Comparison of ENCODE assay signal across 8 mouse cellular contexts in the genomic region with DNA sequence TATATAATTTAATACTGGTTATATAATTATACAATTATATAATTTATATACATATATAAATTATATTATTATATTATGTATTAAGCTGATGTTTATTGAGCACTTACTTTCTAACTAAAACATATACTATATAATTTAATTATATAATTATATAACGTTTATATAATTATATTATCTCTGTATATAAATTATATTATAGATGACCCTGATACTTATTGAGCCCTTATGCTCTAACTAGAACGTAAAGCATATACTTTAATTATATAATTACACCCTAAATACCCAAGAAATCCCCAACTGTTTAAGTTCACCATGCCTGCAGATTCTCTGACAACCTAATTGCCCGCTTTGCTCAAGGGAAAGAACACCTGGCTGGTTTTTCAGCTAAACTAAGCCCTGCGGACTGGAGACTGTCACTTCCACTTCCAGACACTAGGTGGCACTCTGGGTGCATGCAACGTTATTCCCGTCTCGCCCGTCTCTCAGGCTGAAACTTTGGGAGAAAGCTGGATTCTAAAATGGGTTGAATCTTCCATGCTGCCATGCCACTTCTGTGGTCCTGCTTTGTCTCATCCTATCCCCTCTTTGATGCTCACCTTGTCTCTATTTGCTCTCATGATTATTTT.
DNase-seq lines count a peak whose midpoint lies in the region; ATAC-seq and TF ChIP-seq lines count a peak whose summit lies in the region.

No protein-coding gene starts in this region.

- H3K4me1 ChIP-seq in embryonic fibroblast, embryonic 13.5 days (ENCODE audit: control insufficient read depth, insufficient read depth, low read length) = no peaks in the 10 kb centered on the region

- H3K27ac ChIP-seq in embryonic fibroblast, embryonic 13.5 days (ENCODE audit: insufficient read depth, low read length) = no peak overlapping the region

- no peaks in the 10 kb centered on the region for H3K27me3 ChIP-seq in splenic B cell, adult 2 months (ENCODE audit: control insufficient read depth, insufficient read depth, low read length, poor library complexity, severe bottlenecking)

- peak; percentile 59 to 75; a peak in 2 of 4 replicates for ATAC-seq in hematopoietic stem cell, adult 5-6 weeks (replicated peaks in 1 of 2; ENCODE audit: insufficient read depth in 1 of 2, low FRiP score in 2 of 2, low TSS enrichment in 1 of 2, low read depth in 1 of 2, poor library complexity in 2 of 2, severe bottlenecking in 2 of 2)

- intact Hi-C loops in heart, postnatal 25 days (cut with DNase I) = no loop called here

- no peak for TF ChIP-seq POLR2A in embryonic fibroblast, embryonic 13.5 days (IDR thresholded peaks at IDR 0.05; ENCODE audit: low read depth, low read length)

- TF ChIP-seq CTCF in embryonic fibroblast, embryonic 13.5 days (IDR thresholded peaks at IDR 0.05; ENCODE audit: borderline replicate concordance, insufficient read depth, low read length) = peak; percentile 95; the same call in 1 of the 2 replicates

- DNase-seq in heart, adult 18-20 months = peak; percentile 25 to 75
- DNase-seq in heart, postnatal 25 days (ENCODE audit: low spot score) = no peak
- DNase-seq in adrenal gland, postnatal 4 days (ENCODE audit: low spot score in 2 of 2) = peak; percentile 18 to 37
- peak; percentile 94 for DNase-seq in layer of hippocampus, postnatal 10 days (ENCODE audit: low spot score in 2 of 2)
- DNase-seq in lung, postnatal 4 days = peak; percentile 49 to 70
- DNase-seq in splenic B cell, adult 2 months (ENCODE audit: low read depth, low spot score) = peak; percentile 11

- H3K36me3 ChIP-seq in splenic B cell, adult 2 months (ENCODE audit: control insufficient read depth, insufficient read depth, low read length, poor library complexity, severe bottlenecking) = no peaks in the 10 kb centered on the region

- no peak overlapping the region for H3K4me3 ChIP-seq in embryonic fibroblast, embryonic 13.5 days (ENCODE audit: insufficient read depth, low read length)
